16 mouse cellular contexts compared by ENCODE assay signal in genomic region chr12:86998699-86999098, GRCm38 (mm10). TPM values are rescaled to one million over a fixed set of nuclear protein-coding genes. Genes with fewer than 3 reads are reported as not detected.
A peak's percentile ranks its signal among the peaks of the same experiment; 100 is the strongest.
DNase-seq lines count a peak whose midpoint lies in the region; ATAC-seq and TF ChIP-seq lines count a peak whose summit lies in the region.
"Had no signal": no experiment of that assay in that cellular context is flagged by ENCODE, and none has a peak within 500 bp of the region (broad histone marks: within the 10 kb centered on the region; RNA-seq: fewer than 3 reads in every experiment).

No protein-coding gene starts in this region.

- H3K9me3 ChIP-seq in heart, embryonic 15.5 days (replicated peaks): no peaks in the 10 kb centered on the region
- no peaks in the 10 kb centered on the region for H3K9me3 ChIP-seq in liver, embryonic 14.5 days (ENCODE audit: control insufficient read depth, low read length)
- no peaks in the 10 kb centered on the region for H3K9me3 ChIP-seq in liver, embryonic 12.5 days (replicated peaks)
- H3K9me3 ChIP-seq in MEL (replicated peaks; ENCODE audit: insufficient read depth, low read length): no peaks in the 10 kb centered on the region
- H3K9me3 ChIP-seq: embryonic facial prominence, embryonic 15.5 days; forebrain, embryonic 15.5 days; limb, embryonic 12.5 days had no signal

- H3K9ac ChIP-seq in heart, embryonic 15.5 days: no peak overlapping the region
- no peak overlapping the region for H3K9ac ChIP-seq in liver, embryonic 14.5 days (replicated peaks)
- no peak overlapping the region for H3K9ac ChIP-seq in liver, embryonic 12.5 days
- H3K9ac ChIP-seq in MEL (ENCODE audit: control insufficient read depth, low read depth, low read length, poor library complexity, severe bottlenecking): no peak overlapping the region
- H3K9ac ChIP-seq: embryonic facial prominence, embryonic 15.5 days; forebrain, embryonic 15.5 days; limb, embryonic 12.5 days had no signal

- no peak for TF ChIP-seq POLR2A in MEL (IDR thresholded peaks at IDR 0.05; ENCODE audit: control insufficient read depth in 1 of 2, insufficient read depth in 1 of 2, low read depth in 1 of 2, low read length in 2 of 2, poor library complexity in 1 of 2)
- TF ChIP-seq POLR2A in cortical plate, adult 2 months (IDR thresholded peaks at IDR 0.05; ENCODE audit: extremely low read depth, insufficient read depth, low read length): no peak

- H3K36me3 ChIP-seq in heart, embryonic 15.5 days: no peaks in the 10 kb centered on the region
- no peaks in the 10 kb centered on the region for H3K36me3 ChIP-seq in liver, embryonic 14.5 days (replicated peaks; ENCODE audit: control insufficient read depth, insufficient read depth, low read depth)
- no peaks in the 10 kb centered on the region for H3K36me3 ChIP-seq in liver, embryonic 12.5 days
- H3K36me3 ChIP-seq in MEL (ENCODE audit: control insufficient read depth in 1 of 2, insufficient read depth in 2 of 2, low read length in 2 of 2): no peaks in the 10 kb centered on the region; a peak in 1 of 4 replicates
- H3K36me3 ChIP-seq: embryonic facial prominence, embryonic 15.5 days; forebrain, embryonic 15.5 days; limb, embryonic 12.5 days had no signal

- H3K4me1 ChIP-seq in heart, embryonic 15.5 days (replicated peaks): peaks cover 12% of the 10 kb centered on the region
- H3K4me1 ChIP-seq in liver, embryonic 14.5 days (replicated peaks; ENCODE audit: control insufficient read depth in 2 of 2, insufficient read depth in 2 of 2, low read length in 1 of 2): no peaks in the 10 kb centered on the region
- H3K4me1 ChIP-seq in liver, embryonic 12.5 days: no peaks in the 10 kb centered on the region
- H3K4me1 ChIP-seq in MEL (ENCODE audit: control insufficient read depth in 1 of 2, insufficient read depth in 2 of 2, low read length in 2 of 2): peaks cover 0 to 10% of the 10 kb centered on the region in 2 experiments; a peak in 2 of 4 replicates
- peaks cover 5% of the 10 kb centered on the region; the same call in 1 of the 2 replicates for H3K4me1 ChIP-seq in cortical plate, adult 2 months (ENCODE audit: control insufficient read depth, insufficient read depth, low read length)
- H3K4me1 ChIP-seq: embryonic facial prominence, embryonic 15.5 days; limb, embryonic 12.5 days; megakaryocyte, embryonic 14.5 days had no signal

- peak overlapping the region; percentile 53 for H3K27ac ChIP-seq in heart, embryonic 15.5 days
- no peak overlapping the region for H3K27ac ChIP-seq in liver, embryonic 14.5 days
- no peak overlapping the region for H3K27ac ChIP-seq in liver, embryonic 12.5 days
- no peak overlapping the region for H3K27ac ChIP-seq in MEL (ENCODE audit: control insufficient read depth, low read depth, low read length)
- no peak overlapping the region for H3K27ac ChIP-seq in cortical plate, adult 2 months (ENCODE audit: insufficient read depth, low read length)
- H3K27ac ChIP-seq: embryonic facial prominence, embryonic 15.5 days; forebrain, embryonic 15.5 days; limb, embryonic 12.5 days had no signal

- peak; percentile 24 for TF ChIP-seq RAD21 in MEL (IDR thresholded peaks at IDR 0.05; ENCODE audit: low read depth, low read length)

- DNase-seq in heart, adult 9 months (ENCODE audit: low spot score in 2 of 2): no peak
- no peak for DNase-seq in liver, embryonic 14.5 days (ENCODE audit: low read depth in 3 of 3, low spot score in 3 of 3)
- peak; percentile 39 for DNase-seq in MEL (ENCODE audit: low read depth, low spot score)
- DNase-seq in adrenal gland, adult (ENCODE audit: inconsistent age in 2 of 2, low spot score in 1 of 2): no peak
- DNase-seq: adrenal gland, adult 8-10 months; gastrocnemius, postnatal 10 days; kidney, postnatal 14 days; right cerebral cortex, adult 18-20 months; thymus, adult 18-20 months had no signal

- TF ChIP-seq CTCF in liver, embryonic 14.5 days (IDR thresholded peaks at IDR 0.05; ENCODE audit: low read depth): peak; percentile 69
- peak; percentile 51 to 72 (median 59) for TF ChIP-seq CTCF in MEL (IDR thresholded peaks at IDR 0.05 in 2 of 3, conservative IDR thresholded peaks at IDR 0.05 in 1 of 3; ENCODE audit: control insufficient read depth in 1 of 3, insufficient read depth in 1 of 3, low read depth in 2 of 3, low read length in 3 of 3, poor library complexity in 1 of 3, severe bottlenecking in 1 of 3)
- peak; percentile 14; the same call in 1 of the 2 replicates for TF ChIP-seq CTCF in cortical plate, adult 2 months (IDR thresholded peaks at IDR 0.05; ENCODE audit: extremely low read depth, insufficient read depth, low read length)

- H3K4me2 ChIP-seq in heart, embryonic 15.5 days: no peak overlapping the region
- H3K4me2 ChIP-seq in liver, embryonic 14.5 days (ENCODE audit: low read depth): no peak overlapping the region
- H3K4me2 ChIP-seq in liver, embryonic 12.5 days: no peak overlapping the region
- H3K4me2 ChIP-seq: embryonic facial prominence, embryonic 15.5 days; forebrain, embryonic 15.5 days; limb, embryonic 12.5 days had no signal

- ATAC-seq in heart, embryonic 15.5 days (replicated peaks; ENCODE audit: insufficient number of reproducible peaks, insufficient read depth, low FRiP score, low read depth): no peak
- ATAC-seq in liver, embryonic 14.5 days (ENCODE audit: insufficient read depth): no peak
- ATAC-seq in liver, embryonic 12.5 days: no peak
- ATAC-seq: forebrain, embryonic 15.5 days had no signal

- 84% methylated on average over 4 of the region's 4 CpGs for WGBS in heart, embryonic 15.5 days
- whole genome bisulfite sequencing in liver, embryonic 14.5 days (ENCODE audit: insufficient replicate concordance): 72% methylated on average over 4 of the region's 4 CpGs
- 67% methylated on average over 4 of the region's 4 CpGs for WGBS in liver, embryonic 12.5 days (ENCODE audit: insufficient replicate concordance)

- H3K27me3 ChIP-seq in heart, embryonic 15.5 days: peaks cover 15% of the 10 kb centered on the region; the same call in 1 of the 2 replicates
- H3K27me3 ChIP-seq in liver, embryonic 14.5 days (ENCODE audit: control insufficient read depth, insufficient read depth, low read length): no peaks in the 10 kb centered on the region
- H3K27me3 ChIP-seq in liver, embryonic 12.5 days (replicated peaks): peaks cover 11% of the 10 kb centered on the region
- no peaks in the 10 kb centered on the region for H3K27me3 ChIP-seq in MEL (ENCODE audit: control insufficient read depth in 1 of 2, insufficient read depth in 2 of 2, low read length in 2 of 2)
- H3K27me3 ChIP-seq: forebrain, embryonic 15.5 days had no signal

- no peaks in the 10 kb centered on the region for H3K79me2 ChIP-seq in MEL (ENCODE audit: control insufficient read depth, insufficient read depth, low read length, poor library complexity)

- H3K4me3 ChIP-seq in heart, embryonic 15.5 days: no peak overlapping the region
- no peak overlapping the region for H3K4me3 ChIP-seq in liver, embryonic 14.5 days (ENCODE audit: insufficient read depth in 1 of 2, low read depth in 2 of 2, low read length in 2 of 2)
- no peak overlapping the region for H3K4me3 ChIP-seq in liver, embryonic 12.5 days
- no peak overlapping the region for H3K4me3 ChIP-seq in MEL (ENCODE audit: control insufficient read depth in 1 of 2, insufficient read depth in 1 of 2, low read depth in 2 of 2, low read length in 2 of 2)
- H3K4me3 ChIP-seq in cortical plate, adult 2 months (ENCODE audit: insufficient read depth, low read length): no peak overlapping the region
- H3K4me3 ChIP-seq: embryonic facial prominence, embryonic 15.5 days; forebrain, embryonic 15.5 days; limb, embryonic 12.5 days had no signal

- TF ChIP-seq EP300 in liver, embryonic 14.5 days (IDR thresholded peaks at IDR 0.05; ENCODE audit: low read depth): no peak
- no peak for TF ChIP-seq EP300 in MEL (IDR thresholded peaks at IDR 0.05; ENCODE audit: low read depth in 1 of 2, low read length in 2 of 2)

TF ChIP-seq in MEL, 35 proteins besides CTCF, POLR2A, EP300 and RAD21:
- no peak for TF ChIP-seq GABPA (IDR thresholded peaks at IDR 0.05; ENCODE audit: low read depth, low read length)
- TF ChIP-seq SMC3 (IDR thresholded peaks at IDR 0.05; ENCODE audit: low read depth, low read length): peak; percentile 56
TF ChIP-seq in MEL: peak in this region for 1.

RNA-seq across cellular contexts. Expression of gene Zdhhc22, which starts 8.5 kb away (rescaled TPM):
- 0.06 TPM in 1 of 2 replicates, not detected in the other for polyA plus RNA-seq in heart, embryonic 15.5 days (2015; fragmentation: Nextera tagmentation; extraction: Ambion mirVana)
- polyA plus RNA-seq in liver, embryonic 14.5 days (2012; rRNA removed): not detected in 2 replicates
- polyA plus RNA-seq in liver, embryonic 14.5 days (2014; fragmentation: Nextera tagmentation; extraction: Ambion mirVana): not detected in 2 replicates
- polyA plus RNA-seq in liver, embryonic 12.5 days (2016; fragmentation: Nextera tagmentation; extraction: Ambion mirVana): not detected in 2 replicates
- not detected in 2 replicates for total RNA-seq in MEL (2012; rRNA removed)
- under 1 TPM in 1 of 2 experiments, not detected in 1; 0.10 TPM for polyA plus RNA-seq in MEL (2012; ENCODE audit: insufficient read depth in 1 of 2, insufficient read length in 2 of 2, low read depth in 1 of 2, low replicate concordance in 2 of 2, missing spikeins in 1 of 2)
- polyA plus RNA-seq in cortical plate, adult 2 months (2012; rRNA removed): 61.1 and 65.1 TPM in 2 replicates
- total RNA-seq: gastrocnemius, postnatal 10 days had no signal

RNA-seq across cellular contexts. Expression of gene Tmem63c, which starts 22.4 kb away (rescaled TPM):
- polyA plus RNA-seq in heart, embryonic 15.5 days (2015; fragmentation: Nextera tagmentation; extraction: Ambion mirVana): 0.05 and 0.10 TPM in 2 replicates
- polyA plus RNA-seq in liver, embryonic 14.5 days (2012; rRNA removed): 0.02 TPM in 1 of 2 replicates, not detected in the other
- not detected in 2 replicates for polyA plus RNA-seq in liver, embryonic 14.5 days (2014; fragmentation: Nextera tagmentation; extraction: Ambion mirVana)
- polyA plus RNA-seq in liver, embryonic 12.5 days (2016; fragmentation: Nextera tagmentation; extraction: Ambion mirVana): not detected in 2 replicates
- total RNA-seq in MEL (2012; rRNA removed): 0.04 TPM in 1 of 2 replicates, not detected in the other
- not detected for polyA plus RNA-seq in MEL (2012; ENCODE audit: insufficient read depth in 1 of 2, insufficient read length in 2 of 2, low read depth in 1 of 2, low replicate concordance in 2 of 2, missing spikeins in 1 of 2)
- 39.0 and 41.3 TPM in 2 replicates for polyA plus RNA-seq in cortical plate, adult 2 months (2012; rRNA removed)
- polyA plus RNA-seq: limb, embryonic 12.5 days had no signal

RNA-seq across cellular contexts. Expression of gene Cipc, which starts 51.9 kb away (rescaled TPM):
- 18.7 and 23.4 TPM in 2 replicates for polyA plus RNA-seq in heart, embryonic 15.5 days (2015; fragmentation: Nextera tagmentation; extraction: Ambion mirVana)
- polyA plus RNA-seq in liver, embryonic 14.5 days (2012; rRNA removed): 7.5 and 8.8 TPM in 2 replicates
- 10.0 and 10.7 TPM in 2 replicates for polyA plus RNA-seq in liver, embryonic 14.5 days (2014; fragmentation: Nextera tagmentation; extraction: Ambion mirVana)
- 18.0 and 19.2 TPM in 2 replicates for polyA plus RNA-seq in liver, embryonic 12.5 days (2016; fragmentation: Nextera tagmentation; extraction: Ambion mirVana)
- 22.5 and 24.8 TPM in 2 replicates for total RNA-seq in MEL (2012; rRNA removed)
- 10 to 100 TPM; 27.5 to 98.1 TPM for polyA plus RNA-seq in MEL (2012; ENCODE audit: insufficient read depth in 1 of 2, insufficient read length in 2 of 2, low read depth in 1 of 2, low replicate concordance in 2 of 2, missing spikeins in 1 of 2)
- 83.7 and 84.4 TPM in 2 replicates for polyA plus RNA-seq in cortical plate, adult 2 months (2012; rRNA removed)

Comparison
In these comparisons a context has a peak if more than half of its experiments do, and no peak if none do; other contexts are left out.
1. CTCF ChIP-seq: peak in every context shown above with its lines; median percentile 69 in liver, embryonic 14.5 days; 59 in MEL; 14 in cortical plate, adult 2 months.
2. RNA of gene Zdhhc22, which starts 8.5 kb away (polyA plus RNA-seq): 61.1 to 65.1 TPM in cortical plate, adult 2 months; 0.10 TPM in MEL, 0.06 TPM in heart, embryonic 15.5 days, not detected in liver, embryonic 14.5 days and not detected in liver, embryonic 12.5 days; every median in the first group is over 10 times any median in the second.
3. RNA of gene Tmem63c, which starts 22.4 kb away (polyA plus RNA-seq): 39.0 to 41.3 TPM in cortical plate, adult 2 months; 0.05 to 0.10 TPM in heart, embryonic 15.5 days, not detected in liver, embryonic 12.5 days, 0.02 TPM in liver, embryonic 14.5 days and not detected in MEL; every median in the first group is over 10 times any median in the second.